Mouse (Mus musculus) gastrocnemius, postnatal 36 days (tissue): ENCODE data around the gene Hsd17b2. TPM values are rescaled to one million over a fixed set of nuclear protein-coding genes. Genes with fewer than 3 reads are reported as not detected.
"Not testable (repeated sequence)": the region's sequence is repeated elsewhere in the genome, so short reads cannot be mapped to it uniquely, and the experiment has no call there.

ENCODE experiments used
- DNase-seq, 2 experiments: peaks; one replicate each; pipeline ENCODE4 v3.0.0; 2022
- intact Hi-C: fragments of 180-260 bp; cut with DNase I; formaldehyde crosslinking; loops from one replicate; pipeline ENCODE4 v1.15.1; 2025
- total RNA-seq, 2 experiments: library from RNA; stranded (reverse); gene quantifications; 2 replicates each; pipeline ENCODE4 v1.2.3; 2021

Gene Hsd17b2
- total RNA-seq, 2 experiments from 2014 or later, result not detected

DNA sequence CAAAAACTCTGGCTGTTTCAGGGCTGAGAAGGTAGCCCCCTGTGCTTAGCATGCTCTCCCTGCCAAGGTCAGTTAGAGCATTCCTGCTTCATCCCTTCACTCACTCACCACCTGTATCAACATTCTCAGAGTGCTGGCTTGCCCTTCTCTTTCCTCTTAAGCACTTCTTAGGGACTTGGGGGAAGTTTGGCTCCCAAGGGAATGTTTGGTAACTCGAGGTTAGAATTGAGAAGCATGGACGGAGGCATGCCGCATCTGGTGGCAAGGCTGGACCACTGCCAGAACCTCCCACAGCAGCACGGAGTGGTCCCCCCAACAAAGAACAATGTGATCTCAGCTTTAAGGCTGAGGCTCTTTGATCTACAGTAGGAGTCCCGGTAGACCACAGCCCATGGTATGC, 10.5 kb downstream of the Hsd17b2 start:
- no peak for DNase-seq
- intact Hi-C loops, result no loop called here

GRCm38 (mm10) chr8:117714604-117715003, 12.9 kb downstream of the Hsd17b2 start:
- no peak for DNase-seq
- intact Hi-C loops, result no loop called here

- intact Hi-C loops, result no loop called here
- no peak for DNase-seq
Measured at GRCm38 (mm10) chr8:117715896-117716295, 14.2 kb downstream of the Hsd17b2 start.

- intact Hi-C loops, result no loop called here
- no peak for DNase-seq
Measured at GRCm38 (mm10) chr8:117718152-117718860, 16.6 kb downstream of the Hsd17b2 start.

DNA sequence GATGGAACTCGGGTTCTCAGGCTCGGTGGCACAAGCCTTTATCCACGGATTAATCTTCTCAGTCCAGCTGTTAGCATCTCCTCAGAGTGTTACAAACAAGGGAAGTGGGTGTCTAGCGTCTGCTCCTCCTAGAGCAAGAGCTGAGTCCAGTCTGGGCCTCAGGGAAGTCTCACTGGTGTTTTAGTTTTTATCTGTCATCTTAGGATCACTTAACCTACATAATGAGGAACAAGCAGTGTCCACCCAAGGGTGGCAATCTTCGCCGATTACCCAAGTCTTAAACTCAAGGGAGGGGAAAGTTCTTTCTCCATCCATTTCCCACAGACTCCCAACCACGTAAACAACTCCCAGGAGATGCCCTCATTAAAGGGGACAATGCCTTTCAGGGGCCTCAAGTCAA, 24.8 kb downstream of the Hsd17b2 start:
- DNase-seq, result no peak
- intact Hi-C loops, result no loop called here

- DNase-seq, result no peak
- intact Hi-C loops, result no loop called here
Measured at GRCm38 (mm10) chr8:117727561-117727960, 25.9 kb downstream of the Hsd17b2 start.

GRCm38 (mm10) chr8:117728234-117728633, 26.5 kb downstream of the Hsd17b2 start:
- intact Hi-C loops, result no loop called here

DNA sequence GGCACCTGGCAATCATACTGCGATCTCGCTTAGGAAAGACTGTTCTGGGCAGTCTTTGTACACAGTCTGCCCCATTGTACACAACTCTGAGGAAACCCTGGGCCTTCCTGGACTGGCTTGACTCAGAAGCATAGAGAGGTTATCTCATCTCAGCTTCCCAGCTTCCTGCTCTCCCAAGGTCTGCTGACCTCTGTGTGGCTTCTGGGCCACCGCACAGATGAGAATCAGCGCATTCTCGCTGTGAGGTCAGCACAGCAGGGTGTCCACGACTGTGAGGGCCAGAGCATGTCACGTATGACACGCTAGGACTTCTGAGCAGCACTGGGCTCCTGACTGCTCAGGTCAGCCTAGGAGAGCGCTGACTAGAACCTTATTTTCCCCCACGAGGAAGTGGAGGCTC, 29.3 kb downstream of the Hsd17b2 start:
- intact Hi-C loops, result no loop called here
- DNase-seq, result no peak

More at GRCm38 (mm10) chr8:117728234-117728633, 26.5 kb downstream of the Hsd17b2 start:
- DNase-seq, result no peak

GRCm38 (mm10) chr8:117736657-117737175, 35.0 kb downstream of the Hsd17b2 start:
- no peak for DNase-seq
- intact Hi-C loops, result no loop called here

- DNase-seq, intact Hi-C loops: not testable (repeated sequence)
Measured at GRCm38 (mm10) chr8:117738206-117738605, 36.5 kb downstream of the Hsd17b2 start.

GRCm38 (mm10) chr8:117740387-117740998, 38.8 kb downstream of the Hsd17b2 start:
- intact Hi-C loops, result no loop called here
- DNase-seq, result no peak

DNA sequence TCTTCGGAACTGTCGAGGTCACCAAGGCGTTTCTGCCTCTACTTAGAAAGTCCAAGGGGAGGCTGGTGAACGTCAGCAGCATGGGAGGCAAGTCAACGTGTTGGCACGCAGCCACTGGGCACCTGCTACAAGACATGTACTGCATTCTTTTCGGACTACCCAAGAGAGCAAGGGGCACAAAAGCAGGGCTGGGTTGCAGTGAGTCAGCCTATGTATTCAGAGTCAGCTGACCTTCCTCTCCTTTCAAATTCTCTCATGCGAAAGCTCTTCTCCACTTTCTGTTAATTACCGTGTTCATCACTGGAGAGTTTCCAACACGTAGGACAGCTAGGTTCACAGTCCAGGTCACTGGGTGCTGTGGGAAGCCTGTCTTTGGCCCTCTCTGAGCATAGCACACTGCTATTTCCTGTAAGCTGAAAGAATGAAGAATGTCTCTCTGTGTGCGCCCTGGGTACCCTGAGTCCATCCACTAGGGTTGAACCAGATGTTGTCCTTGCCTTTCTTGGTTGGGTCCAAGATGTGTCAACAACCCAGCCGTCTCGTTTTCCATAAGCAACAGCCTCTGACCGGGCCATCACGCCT, 40.8 kb downstream of the Hsd17b2 start:
- no peak for DNase-seq
- intact Hi-C loops, result no loop called here

- intact Hi-C loops, result no loop called here
- no peak for DNase-seq
Measured at GRCm38 (mm10) chr8:117746651-117747050, 44.9 kb downstream of the Hsd17b2 start.

DNA sequence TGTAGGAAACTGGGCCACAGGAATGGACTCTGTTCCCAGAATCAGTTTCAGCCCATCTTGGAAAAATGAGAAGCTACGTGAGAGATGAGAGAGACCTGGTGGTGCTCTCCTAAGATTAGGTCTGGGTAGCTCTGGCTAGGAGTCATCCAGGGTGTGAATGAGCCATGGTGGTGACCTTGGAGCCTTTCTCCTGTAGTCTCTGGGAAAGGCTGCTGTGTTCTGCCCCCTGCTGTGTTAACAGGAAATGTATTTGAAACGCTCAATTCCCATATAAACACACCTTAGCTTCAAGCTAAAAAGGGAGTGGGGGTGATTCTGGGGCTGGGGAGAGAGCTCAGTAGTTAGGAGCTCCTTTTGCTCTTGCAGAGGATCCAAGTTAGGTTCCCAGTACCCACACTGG, 45.7 kb downstream of the Hsd17b2 start:
- no peak for DNase-seq
- intact Hi-C loops, result no loop called here

DNA sequence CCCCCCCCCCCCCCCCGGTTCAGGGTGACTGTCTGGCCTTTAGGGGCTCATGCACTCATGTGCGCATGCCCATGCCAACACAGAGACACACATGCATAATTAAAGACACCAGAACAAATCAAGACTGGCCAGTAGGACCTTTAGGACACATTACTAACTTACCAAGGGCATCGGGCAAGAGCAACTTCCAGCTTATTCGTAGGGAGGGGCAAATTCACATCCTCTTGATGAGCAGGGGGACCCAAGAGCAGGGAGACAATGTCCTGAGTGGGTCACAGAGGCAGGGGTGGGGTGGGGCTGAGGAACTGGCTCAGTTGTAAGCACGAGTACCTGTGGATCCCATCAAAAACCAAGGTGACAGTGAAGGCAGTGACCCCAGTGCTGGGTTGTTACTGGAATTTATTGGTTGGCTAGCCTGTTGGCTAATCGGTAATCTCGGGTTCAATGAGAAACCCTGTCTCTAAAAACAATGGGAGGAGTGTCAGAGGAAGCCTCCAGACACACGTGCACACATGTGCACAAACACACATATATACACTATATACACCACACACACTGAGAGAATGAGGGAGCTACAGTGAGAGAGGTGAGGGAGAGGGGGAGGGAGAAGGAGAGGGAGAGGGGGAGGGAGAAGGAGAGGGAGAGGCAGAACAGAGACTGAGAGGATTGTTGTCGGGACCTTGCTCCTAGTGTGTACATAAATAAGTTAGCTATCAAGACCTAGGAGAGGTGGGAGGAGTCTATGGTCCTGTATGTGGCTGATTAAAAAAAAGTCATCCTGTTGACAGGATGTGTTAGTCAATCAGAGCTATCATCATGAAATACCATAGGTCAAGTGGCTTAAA, 46.4 kb downstream of the Hsd17b2 start:
- intact Hi-C loops, result no loop called here
- DNase-seq, result no peak

- DNase-seq, result no peak
- intact Hi-C loops, result no loop called here
Measured at GRCm38 (mm10) chr8:117749436-117749835, 47.7 kb downstream of the Hsd17b2 start.

GRCm38 (mm10) chr8:117757900-117758299, 56.2 kb downstream of the Hsd17b2 start:
- DNase-seq, result no peak
- intact Hi-C loops, result no loop called here

DNA sequence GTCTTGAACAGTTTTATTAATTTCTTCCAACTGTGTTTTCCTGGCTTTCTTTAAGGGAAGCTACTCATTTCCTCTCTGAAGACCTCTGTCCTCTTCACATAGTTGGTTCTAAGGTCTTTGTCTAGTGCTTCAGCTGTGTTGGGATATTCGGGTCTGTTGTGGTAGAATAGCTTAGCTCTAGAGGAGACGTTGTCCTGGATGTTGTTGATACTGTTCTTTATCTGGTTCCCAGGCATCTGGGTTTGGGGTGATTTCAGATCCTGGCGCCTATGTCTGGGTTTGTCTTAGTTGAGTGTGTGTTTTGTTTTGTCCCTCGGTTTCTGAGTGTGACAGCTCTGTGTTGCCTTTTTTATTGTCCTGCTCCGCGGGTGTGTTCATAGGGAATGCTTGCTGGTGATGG, 61.1 kb downstream of the Hsd17b2 start:
- intact Hi-C loops, result no loop called here
- no peak for DNase-seq

GRCm38 (mm10) chr8:117764625-117765024, 62.9 kb downstream of the Hsd17b2 start:
- no peak for DNase-seq
- intact Hi-C loops, result no loop called here

DNA sequence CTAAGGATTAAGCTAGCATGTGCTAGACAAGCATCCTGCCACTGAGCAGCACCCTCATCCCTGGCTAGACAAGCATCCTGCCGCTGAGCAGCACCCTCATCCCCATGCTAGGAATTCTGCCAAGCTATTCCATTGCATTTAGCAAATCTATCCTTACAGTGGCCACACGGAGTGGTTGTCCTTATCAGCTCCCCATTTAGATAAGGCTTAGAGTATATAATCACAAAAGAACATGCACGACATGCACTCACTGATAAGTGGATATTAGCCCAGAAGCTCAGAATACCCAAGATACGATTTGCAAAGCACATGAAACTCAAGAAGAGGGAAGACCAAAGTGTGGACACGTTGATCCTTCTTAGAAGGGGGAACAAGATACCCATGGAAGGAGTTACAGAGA, 64.2 kb downstream of the Hsd17b2 start:
- intact Hi-C loops, result no loop called here
- no peak for DNase-seq

- no peak for DNase-seq
- intact Hi-C loops, result no loop called here
Measured at GRCm38 (mm10) chr8:117768971-117769370, 67.3 kb downstream of the Hsd17b2 start.
